Mouse (Mus musculus) forebrain, postnatal 0 days (tissue): ENCODE measurements at regions not wholly inside any gene's neighbourhood (a gene's known extent, or its start where the extent isn't known, plus 50 kb on each side); places are given as distances from the start of the nearest gene placed in this dataset.

Experiments used
- ATAC-seq: fragments of 200-750 bp; cut with Nextera tagmentation; 2 replicates; pipeline ENCODE4 v1.8.0; 2017; ENCODE audit warnings: mild to moderate bottlenecking, moderate library complexity
- DNase-seq: peaks from one replicate; pipeline ENCODE4 v3.0.0-alpha.2; 2015
- H3K27ac ChIP-seq: fragments of 300-500 bp; sonication (generic); 2 replicates; pipeline ENCODE4 v1.5.1; 2014; ENCODE audit warnings: low read depth, mild to moderate bottlenecking, antibody characterized with exemption, low read length, moderate library complexity, mixed read lengths
- H3K27me3 ChIP-seq: fragments of 300-500 bp; sonication (generic); 2 replicates; pipeline ENCODE4 v1.6.1; 2014; ENCODE audit warnings: mild to moderate bottlenecking, low read length, mixed read lengths; ENCODE audit not compliant: insufficient read depth
- H3K36me3 ChIP-seq: fragments of 300-500 bp; sonication (generic); 2 replicates; pipeline ENCODE4 v1.6.1; 2014; ENCODE audit warnings: mild to moderate bottlenecking, moderate library complexity; ENCODE audit not compliant: insufficient read depth
- H3K4me1 ChIP-seq: fragments of 300-500 bp; sonication (generic); 2 replicates; pipeline ENCODE4 v1.6.1; 2014; ENCODE audit warnings: antibody characterized with exemption; ENCODE audit not compliant: insufficient read depth
- H3K4me2 ChIP-seq: fragments of 300-500 bp; sonication (generic); 2 replicates; pipeline ENCODE4 v1.6.1; 2014; ENCODE audit warnings: low read depth, mild to moderate bottlenecking, moderate library complexity
- H3K4me3 ChIP-seq: fragments of 300-500 bp; sonication (generic); 2 replicates; pipeline ENCODE4 v1.5.1; 2014; ENCODE audit warnings: low read depth, low read length, mixed read lengths
- H3K9ac ChIP-seq: fragments of 300-500 bp; sonication (generic); 2 replicates; pipeline ENCODE4 v1.6.1; 2014; ENCODE audit warnings: mild to moderate bottlenecking
- H3K9me3 ChIP-seq: fragments of 300-500 bp; sonication (generic); 2 replicates; pipeline ENCODE4 v1.6.1; 2016; ENCODE audit warnings: low read length
- CTCF ChIP-seq: sonication (generic); IDR thresholded peaks from 2 replicates; pipeline ENCODE4 v1.5.1; 2016; ENCODE audit warnings: antibody characterized with exemption, control low read depth, low read depth
- WGBS: fragments of 180-500 bp; shearing (Covaris S2); extraction: QIAGEN DNeasy Blood & Tissue Kit; methylation state at CpG from one replicate; pipeline ENCODE4 v1.1.7; 2014; 5-methylcytosine and 5-hydroxymethylcytosine counted together

DNA sequence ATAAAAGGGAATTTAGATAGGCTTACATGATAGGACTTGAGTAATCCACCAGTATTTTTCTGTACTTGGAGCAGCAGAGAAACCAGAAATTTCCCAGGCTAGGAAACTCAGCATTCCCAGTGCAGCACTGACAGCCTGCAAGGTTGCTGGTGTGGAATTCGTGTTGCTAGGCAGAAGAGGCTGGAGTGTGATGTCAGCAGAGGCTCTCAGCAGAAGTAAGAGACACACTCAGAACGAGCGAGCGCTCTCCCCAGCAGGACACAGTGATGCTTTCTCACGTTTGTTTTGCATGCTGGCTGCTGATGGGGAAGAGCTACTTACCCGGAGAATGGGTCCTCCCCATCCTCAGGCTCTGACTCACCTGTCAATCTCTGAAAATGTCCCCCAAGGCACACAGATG, 104.7 kb downstream of the Dusp6 start:
- no peak overlapping the region for H3K4me3 ChIP-seq
- no peaks in the 10 kb centered on the region for H3K4me1 ChIP-seq
- H3K4me2 ChIP-seq = no peak overlapping the region
- H3K9me3 ChIP-seq = no peaks in the 10 kb centered on the region
- H3K9ac ChIP-seq = no peak overlapping the region
- H3K27me3 ChIP-seq = no peaks in the 10 kb centered on the region
- ATAC-seq = peak; percentile 87
- 34% methylated on average over 6 of the region's 6 CpGs for WGBS
- no peaks in the 10 kb centered on the region for H3K36me3 ChIP-seq
- no peak overlapping the region for H3K27ac ChIP-seq
- TF ChIP-seq CTCF = no peak
- peak; percentile 40 for DNase-seq

DNA sequence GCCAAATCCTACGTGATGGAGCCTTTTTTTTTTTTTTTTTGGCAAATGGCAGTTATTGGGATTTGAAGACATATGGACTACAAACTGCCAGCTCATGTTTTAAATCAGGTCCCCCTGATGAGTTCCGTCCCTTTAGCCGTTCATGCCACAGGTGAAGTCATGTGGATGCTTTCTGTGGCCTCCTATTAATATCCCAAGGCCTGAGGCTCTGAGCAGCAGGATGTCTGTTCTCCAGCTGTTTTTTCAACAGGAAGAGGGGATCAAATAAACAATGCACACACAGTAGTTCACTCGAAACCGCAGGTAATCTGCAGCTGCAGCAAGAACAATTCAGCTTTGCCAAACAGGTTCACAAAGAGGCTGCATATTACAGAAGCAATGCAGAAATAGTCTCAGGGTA, 112.1 kb downstream of the Dusp6 start:
- no peak overlapping the region for H3K27ac ChIP-seq
- no peaks in the 10 kb centered on the region for H3K36me3 ChIP-seq
- no peak overlapping the region for H3K9ac ChIP-seq
- WGBS = 50% methylated on average over 5 of the region's 5 CpGs
- no peak for DNase-seq
- no peaks in the 10 kb centered on the region for H3K27me3 ChIP-seq
- ATAC-seq = no peak
- no peaks in the 10 kb centered on the region for H3K9me3 ChIP-seq
- no peak overlapping the region for H3K4me3 ChIP-seq
- H3K4me1 ChIP-seq = peaks cover 9% of the 10 kb centered on the region; the same call in 1 of the 2 replicates
- no peak overlapping the region for H3K4me2 ChIP-seq
- TF ChIP-seq CTCF = no peak

DNA sequence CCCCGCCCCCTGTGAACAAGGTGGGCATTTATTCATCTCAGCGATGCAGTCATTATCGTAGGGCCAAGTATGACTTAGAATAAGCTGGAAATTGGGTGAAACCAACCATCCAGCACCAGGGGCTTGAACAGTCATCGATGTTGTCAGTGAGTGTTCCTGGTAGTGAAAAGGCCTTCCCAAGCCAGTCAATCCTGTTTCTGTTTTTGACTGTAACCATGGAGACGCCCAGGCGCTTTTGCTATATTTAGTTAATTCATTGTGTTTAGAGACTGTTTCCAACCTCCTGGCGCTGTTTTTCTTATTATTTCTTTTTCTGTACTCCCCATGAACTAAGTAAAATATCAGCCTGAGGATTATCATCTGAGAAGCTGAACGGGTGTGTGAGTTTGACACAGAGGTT, 113.4 kb downstream of the Dusp6 start:
- Histone ChIP-seq H3K27me3 (no peaks in the 10 kb centered on the region), H3K4me3 (no peak overlapping the region), H3K4me1 (peaks cover 9% of the 10 kb centered on the region; the same call in 1 of the 2 replicates), H3K9ac (no peak overlapping the region), H3K27ac (no peak overlapping the region), H3K36me3 (no peaks in the 10 kb centered on the region), H3K9me3 (no peaks in the 10 kb centered on the region), H3K4me2 (no peak overlapping the region)
- no peak for TF ChIP-seq CTCF
- WGBS = 48% methylated on average over 8 of the region's 8 CpGs
- DNase-seq (peak; percentile 65), ATAC-seq (peak; percentile 85)

- no peak for TF ChIP-seq CTCF
- peaks cover 9% of the 10 kb centered on the region; the same call in 1 of the 2 replicates for H3K4me1 ChIP-seq
- no peak for ATAC-seq
Measured at GRCm38 (mm10) chr10:99377548-99377947, 114.5 kb downstream of the Dusp6 start.

DNA sequence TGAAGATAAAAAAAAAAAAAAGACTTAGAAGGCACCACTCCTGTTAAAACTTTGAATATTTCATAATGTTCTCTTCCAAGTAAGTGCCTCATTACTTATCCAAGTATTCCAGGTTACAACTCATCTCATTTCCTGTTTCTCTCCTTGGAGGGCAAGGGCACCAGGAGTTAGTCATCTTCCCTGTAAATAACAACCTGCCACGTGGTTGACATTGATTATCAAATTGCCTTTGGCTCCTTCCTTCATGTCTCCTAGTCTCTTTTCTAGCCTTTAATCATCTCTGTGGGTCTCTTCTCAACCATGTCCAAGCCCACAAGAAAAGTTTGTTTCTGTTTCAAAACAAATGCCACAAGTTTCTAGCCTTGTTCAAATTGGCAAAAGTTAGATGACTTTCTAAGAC, 116.1 kb downstream of the Dusp6 start:
- no peak for TF ChIP-seq CTCF
- no peak overlapping the region for H3K4me3 ChIP-seq
- H3K27me3 ChIP-seq = no peaks in the 10 kb centered on the region
- H3K36me3 ChIP-seq = no peaks in the 10 kb centered on the region
- H3K4me2 ChIP-seq = no peak overlapping the region
- H3K9me3 ChIP-seq = no peaks in the 10 kb centered on the region
- no peak overlapping the region for H3K27ac ChIP-seq
- H3K4me1 ChIP-seq = peaks cover 9% of the 10 kb centered on the region; the same call in 1 of the 2 replicates
- DNase-seq = no peak
- no peak for ATAC-seq
- no peak overlapping the region for H3K9ac ChIP-seq
- WGBS = 71% methylated on average over 1 of the region's 1 CpGs

More at GRCm38 (mm10) chr10:99377548-99377947, 114.5 kb downstream of the Dusp6 start:
- no peak for DNase-seq
- no peaks in the 10 kb centered on the region for H3K27me3 ChIP-seq
- H3K27ac ChIP-seq = no peak overlapping the region
- no peak overlapping the region for H3K4me2 ChIP-seq
- no peaks in the 10 kb centered on the region for H3K9me3 ChIP-seq
- H3K4me3 ChIP-seq = no peak overlapping the region
- WGBS = 73% methylated on average over 4 of the region's 4 CpGs
- no peaks in the 10 kb centered on the region for H3K36me3 ChIP-seq
- H3K9ac ChIP-seq = no peak overlapping the region

- H3K4me1 ChIP-seq = peaks cover 9% of the 10 kb centered on the region; the same call in 1 of the 2 replicates
- no peak overlapping the region for H3K9ac ChIP-seq
- no peaks in the 10 kb centered on the region for H3K9me3 ChIP-seq
- 90% methylated on average over 4 of the region's 4 CpGs for WGBS
- no peak overlapping the region for H3K4me2 ChIP-seq
- no peak for DNase-seq
- H3K36me3 ChIP-seq = no peaks in the 10 kb centered on the region
- H3K27me3 ChIP-seq = no peaks in the 10 kb centered on the region
- TF ChIP-seq CTCF = no peak
- H3K4me3 ChIP-seq = no peak overlapping the region
- ATAC-seq = no peak
- H3K27ac ChIP-seq = no peak overlapping the region
Measured at GRCm38 (mm10) chr10:99380170-99380569, 117.1 kb downstream of the Dusp6 start.

DNA sequence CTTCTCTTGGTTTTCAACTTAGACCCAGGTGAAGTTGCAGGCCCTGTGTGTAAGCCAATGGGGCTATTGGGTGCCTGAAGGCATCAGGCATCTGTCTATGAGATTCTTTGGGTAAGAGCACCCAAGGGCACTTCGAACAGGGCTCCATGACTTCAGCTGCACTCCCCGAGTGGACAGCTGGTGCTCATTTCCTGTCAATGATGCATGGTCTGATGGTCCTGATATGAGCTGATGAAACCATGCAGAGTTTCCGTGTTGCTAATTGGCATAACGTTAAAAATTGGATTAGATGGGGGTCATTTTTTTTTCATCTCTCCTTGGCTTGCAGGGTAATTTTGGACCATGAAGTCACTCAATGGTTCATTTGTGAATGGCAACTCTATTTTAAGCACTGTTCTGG, 120.0 kb downstream of the Dusp6 start:
- no peaks in the 10 kb centered on the region for H3K27me3 ChIP-seq
- H3K4me1 ChIP-seq = no peaks in the 10 kb centered on the region
- H3K27ac ChIP-seq = no peak overlapping the region
- no peak for ATAC-seq
- no peaks in the 10 kb centered on the region for H3K9me3 ChIP-seq
- DNase-seq = no peak
- H3K4me2 ChIP-seq = no peak overlapping the region
- TF ChIP-seq CTCF = no peak
- 76% methylated on average over 4 of the region's 4 CpGs for WGBS
- H3K4me3 ChIP-seq = no peak overlapping the region
- no peak overlapping the region for H3K9ac ChIP-seq
- H3K36me3 ChIP-seq = no peaks in the 10 kb centered on the region

- Histone ChIP-seq H3K9me3 (no peaks in the 10 kb centered on the region), H3K27ac (no peak overlapping the region), H3K4me2 (no peak overlapping the region), H3K27me3 (no peaks in the 10 kb centered on the region), H3K9ac (no peak overlapping the region), H3K4me1 (no peaks in the 10 kb centered on the region), H3K4me3 (no peak overlapping the region), H3K36me3 (no peaks in the 10 kb centered on the region)
- no peak for TF ChIP-seq CTCF
- no peak for DNase-seq
- WGBS = 93% methylated on average over 6 of the region's 6 CpGs
- no peak for ATAC-seq
Measured at GRCm38 (mm10) chr10:99384366-99384765, 121.3 kb downstream of the Dusp6 start.
